Mouse (Mus musculus) olfactory bulb, adult 2 months (tissue): ENCODE measurements around the gene Catsperg2.
"Not testable (repeated sequence)": the region's sequence is repeated elsewhere in the genome, so short reads cannot be mapped to it uniquely, and the experiment has no call there.

Source experiments
- CTCF ChIP-seq: fragments of 200-500 bp; IDR thresholded peaks from 2 replicates; pipeline ENCODE4 v1.5.1; 2012; ENCODE audit warnings: low read depth, mild to moderate bottlenecking, low read length, moderate library complexity; ENCODE audit not compliant: insufficient read depth
- POLR2A ChIP-seq: fragments of 200-500 bp; IDR thresholded peaks from 2 replicates; pipeline ENCODE4 v1.6.1; 2012; ENCODE audit warnings: mild to moderate bottlenecking, low read depth, low read length, moderate library complexity; ENCODE audit not compliant: insufficient read depth

DNA sequence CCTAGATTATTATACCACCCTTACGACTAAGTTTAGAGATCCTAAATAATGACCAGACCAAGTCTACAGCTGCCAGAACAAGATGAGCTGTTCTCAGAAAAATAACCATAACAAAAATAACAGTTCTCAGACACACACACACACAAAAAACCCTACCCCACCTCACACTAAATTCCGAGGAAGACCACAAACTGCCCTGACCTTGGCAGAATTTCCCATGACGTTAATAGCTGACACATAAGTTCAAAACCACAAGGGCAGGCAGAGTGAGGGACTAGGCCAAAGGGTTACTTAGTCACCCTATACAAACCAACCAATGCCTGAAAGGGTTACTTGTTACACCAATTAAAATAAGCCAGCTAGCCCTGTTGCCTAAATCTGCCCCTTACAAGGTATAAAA is 31.6 kb downstream of the Catsperg2 start:
- TF ChIP-seq CTCF, POLR2A: not testable (repeated sequence)
